Mouse (Mus musculus): ENCODE data around the gene Gla. TPM values are rescaled to one million over a fixed set of nuclear protein-coding genes. Genes with fewer than 3 reads are reported as not detected.

Gla gene
- total RNA-seq, 2 experiments from 2014 or later: 7.3 to 8.5 TPM

Other genes with a start within 250 kb of the Gla start
- gene Drp2, start 196.6 kb downstream of the Gla start, total RNA-seq (2021): 10 to 100 TPM; 39.3 to 48.3 TPM
- gene Taf7l, start 124.6 kb downstream of the Gla start, total RNA-seq (2021): under 1 TPM in 1 of 2 experiments, not detected in 1; 0.54 TPM
- gene Timm8a1, start 59.3 kb downstream of the Gla start, total RNA-seq (2021): 10 to 100 TPM; 19.8 to 21.3 TPM
- under 1 TPM; 0.87 to 0.91 TPM for gene Btk, start 17.6 kb downstream of the Gla start, total RNA-seq (2021)
- 100 to 1,000 TPM; 125 to 148 TPM for gene Rpl36a, start 15.5 kb downstream of the Gla start, total RNA-seq (2021)
- gene Hnrnph2, start 54 bp upstream of the Gla start, total RNA-seq (2021): 100 to 1,000 TPM; 155 to 158 TPM
- 10 to 100 TPM; 33.4 to 38.1 TPM for gene Armcx4, start 85.4 kb upstream of the Gla start, total RNA-seq (2021)
- 10 to 100 TPM; 50.8 to 59.2 TPM for gene Armcx1, start 116.8 kb upstream of the Gla start, total RNA-seq (2021)
- gene Armcx6, start 150.3 kb upstream of the Gla start, total RNA-seq (2021): 1 to 10 TPM; 6.1 to 6.5 TPM
- gene Armcx3, start 155.5 kb upstream of the Gla start, total RNA-seq (2021): 10 to 100 TPM; 78.1 to 85.7 TPM
- gene Armcx2, start 208.1 kb upstream of the Gla start, total RNA-seq (2021): 10 to 100 TPM; 78.5 to 80.1 TPM

All from layer of hippocampus, postnatal 25 days (tissue).